ENCODE assay signal across 22 mouse cellular contexts in the genomic region with DNA sequence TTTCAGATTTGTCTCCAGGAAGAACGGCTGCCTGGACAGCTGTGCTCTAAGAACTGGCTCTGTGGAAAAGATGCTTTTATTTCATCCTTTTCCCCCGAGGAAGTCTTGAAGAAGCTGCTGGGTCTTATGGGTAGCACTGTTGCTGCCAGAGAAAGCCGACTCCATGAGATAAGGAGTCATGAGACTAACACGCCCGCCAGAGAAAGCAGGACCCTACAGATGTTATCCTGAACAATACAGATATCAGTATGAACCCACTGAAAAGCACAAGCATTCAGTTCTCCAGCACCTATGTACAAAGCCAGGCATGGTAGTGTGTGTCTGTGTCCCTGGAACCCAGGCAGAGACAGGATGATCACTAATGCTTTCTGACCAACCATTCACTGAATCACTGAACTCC.
DNase-seq lines count a peak whose midpoint lies in the region; ATAC-seq and TF ChIP-seq lines count a peak whose summit lies in the region.
"Had no signal": no experiment of that assay in that cellular context is flagged by ENCODE, and none has a peak within 500 bp of the region (broad histone marks: within the 10 kb centered on the region; RNA-seq: fewer than 3 reads in every experiment).

No protein-coding gene starts in this region.

- DNase-seq in heart, adult 11 months: peak; percentile 12
- no peak for DNase-seq in heart, postnatal 4 days
- DNase-seq in c-Kit-negative CD71-positive TER-119-positive erythroid progenitor cells, embryonic 14.5 days (ENCODE audit: low read depth, low spot score): peak; percentile 48
- peak; percentile 60 for DNase-seq in c-Kit-positive CD71-positive TER-119-negative erythroid progenitor cells, embryonic 14.5 days (ENCODE audit: low read depth)
- no peak for DNase-seq in midbrain, postnatal 0 days (ENCODE audit: low spot score)
- no peak for DNase-seq in layer of hippocampus, postnatal 10 days (ENCODE audit: low spot score in 2 of 2)
- DNase-seq in left cerebral cortex, postnatal 10 days (ENCODE audit: extremely low spot score in 1 of 2, low spot score in 2 of 2): no peak
- DNase-seq: adrenal gland, adult 8-10 months; adrenal gland, postnatal 14 days; adrenal gland, postnatal 36 days; cerebellum, adult 11-12 months; cerebellum, adult 2 months; cerebellum, adult 9-10 months; cerebellum, postnatal 10 days; cerebellum, postnatal 25 days; forebrain, postnatal 0 days had no signal

- no peaks in the 10 kb centered on the region for H3K36me3 ChIP-seq in midbrain, postnatal 0 days (ENCODE audit: insufficient read depth, low read length)
- H3K36me3 ChIP-seq: embryonic facial prominence, embryonic 10.5 days; embryonic facial prominence, embryonic 12.5 days; forebrain, embryonic 15.5 days had no signal

- intact Hi-C loops in left cerebral cortex, postnatal 10 days (cut with DNase I): no loop called here

- no peaks in the 10 kb centered on the region for H3K27me3 ChIP-seq in midbrain, postnatal 0 days (ENCODE audit: insufficient read depth, low read length)
- H3K27me3 ChIP-seq: embryonic facial prominence, embryonic 12.5 days; forebrain, embryonic 13.5 days; forebrain, embryonic 15.5 days had no signal

- H3K4me2 ChIP-seq in midbrain, postnatal 0 days (ENCODE audit: low read depth, low read length, poor library complexity, severe bottlenecking): no peak overlapping the region
- H3K4me2 ChIP-seq: embryonic facial prominence, embryonic 12.5 days; forebrain, embryonic 13.5 days; forebrain, embryonic 15.5 days had no signal

- H3K4me1 ChIP-seq in midbrain, postnatal 0 days (ENCODE audit: insufficient read depth, low read length): no peaks in the 10 kb centered on the region
- H3K4me1 ChIP-seq: embryonic facial prominence, embryonic 10.5 days; embryonic facial prominence, embryonic 12.5 days; forebrain, embryonic 13.5 days; forebrain, embryonic 15.5 days had no signal

- H3K9ac ChIP-seq in midbrain, postnatal 0 days (replicated peaks; ENCODE audit: low read length, poor library complexity, severe bottlenecking): no peak overlapping the region
- H3K9ac ChIP-seq: embryonic facial prominence, embryonic 12.5 days; forebrain, embryonic 13.5 days; forebrain, embryonic 15.5 days; forebrain, postnatal 0 days had no signal

- ATAC-seq in midbrain, postnatal 0 days (ENCODE audit: low FRiP score): no peak
- ATAC-seq: activated CD4-positive, CD25-positive, alpha-beta regulatory T cell, adult 4 months; forebrain, embryonic 13.5 days; forebrain, embryonic 15.5 days; forebrain, postnatal 0 days; Patski had no signal

- H3K27ac ChIP-seq in midbrain, postnatal 0 days (ENCODE audit: low read depth, low read length): no peak overlapping the region
- H3K27ac ChIP-seq: embryonic facial prominence, embryonic 10.5 days; embryonic facial prominence, embryonic 12.5 days; forebrain, embryonic 13.5 days; forebrain, embryonic 15.5 days had no signal

- no peaks in the 10 kb centered on the region for H3K9me3 ChIP-seq in midbrain, postnatal 0 days (ENCODE audit: low read length)
- H3K9me3 ChIP-seq: embryonic facial prominence, embryonic 10.5 days; embryonic facial prominence, embryonic 12.5 days; forebrain, embryonic 13.5 days; forebrain, embryonic 15.5 days had no signal

- no peak for TF ChIP-seq CTCF in midbrain, postnatal 0 days (IDR thresholded peaks at IDR 0.05)

- no peak overlapping the region for H3K4me3 ChIP-seq in midbrain, postnatal 0 days (ENCODE audit: low read depth, low read length)
- H3K4me3 ChIP-seq: embryonic facial prominence, embryonic 10.5 days; embryonic facial prominence, embryonic 12.5 days; forebrain, embryonic 13.5 days; forebrain, embryonic 15.5 days had no signal

- WGBS in midbrain, postnatal 0 days: 83% methylated on average over 5 of the region's 5 CpGs

Comparison
In these comparisons a context has a peak if more than half of its experiments do, and no peak if none do; other contexts are left out.
1. DNase-seq: peak in heart, adult 11 months (single experiment), c-Kit-negative CD71-positive TER-119-positive erythroid progenitor cells, embryonic 14.5 days (single experiment) and c-Kit-positive CD71-positive TER-119-negative erythroid progenitor cells, embryonic 14.5 days (single experiment); none in heart, postnatal 4 days (single experiment), midbrain, postnatal 0 days (single experiment), layer of hippocampus, postnatal 10 days (0 of 2) and left cerebral cortex, postnatal 10 days (0 of 2).